ENCODE assay signal across 11 mouse cellular contexts in the genomic region with DNA sequence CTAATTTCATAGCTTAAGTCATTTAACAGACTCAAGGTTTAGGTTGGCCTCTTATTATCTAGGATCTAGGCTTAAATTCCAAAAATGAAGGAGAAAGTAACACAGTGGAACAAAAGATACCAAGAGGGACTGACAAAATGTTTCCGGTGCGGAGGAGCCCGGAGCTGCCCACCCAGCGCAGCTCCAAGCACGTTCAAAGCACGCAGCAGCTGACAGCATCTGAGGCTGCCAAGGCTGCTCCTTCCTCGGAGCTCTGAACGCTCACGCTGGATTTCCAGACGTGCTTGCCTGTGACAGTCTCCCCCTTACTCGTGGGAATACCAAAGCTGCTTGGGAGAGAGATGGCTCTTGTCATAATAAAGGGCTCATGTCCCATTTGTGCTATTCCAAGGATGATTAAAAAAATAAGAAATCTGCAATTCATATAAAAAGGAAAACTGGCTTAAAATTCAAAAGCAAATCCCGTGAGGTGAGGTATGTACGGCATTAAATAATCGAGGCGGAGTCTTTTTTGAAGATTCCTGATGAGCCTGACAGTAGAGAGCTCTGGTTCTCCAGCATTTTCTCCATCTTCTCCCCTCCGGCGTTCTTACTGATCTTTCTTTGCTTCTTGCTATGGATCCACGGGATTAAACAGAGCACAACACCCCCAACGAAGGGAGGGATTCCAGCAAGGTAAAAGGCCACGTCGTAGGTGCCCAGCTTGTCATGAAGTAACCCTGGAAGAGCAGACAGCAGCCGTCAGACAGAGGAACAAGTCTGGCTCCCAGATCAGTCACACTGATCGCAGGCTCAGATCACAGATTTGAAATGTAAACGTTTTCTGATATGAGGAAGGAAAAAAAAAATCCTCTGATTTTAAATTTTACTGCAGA. TPM values are rescaled to one million over a fixed set of nuclear protein-coding genes. Genes with fewer than 3 reads are reported as not detected.
A peak's percentile ranks its signal among the peaks of the same experiment; 100 is the strongest.
DNase-seq lines count a peak whose midpoint lies in the region; ATAC-seq and TF ChIP-seq lines count a peak whose summit lies in the region.
"Had no signal": no experiment of that assay in that cellular context is flagged by ENCODE, and none has a peak within 500 bp of the region (broad histone marks: within the 10 kb centered on the region; RNA-seq: fewer than 3 reads in every experiment).

No protein-coding gene starts in this region.

- H3K27ac ChIP-seq in forebrain, embryonic 14.5 days (ENCODE audit: low read depth, low read length), result no peak overlapping the region; the same call in 1 of the 2 replicates
- no peak overlapping the region for H3K27ac ChIP-seq in forebrain, embryonic 10.5 days
- H3K27ac ChIP-seq in lung, embryonic 15.5 days, result no peak overlapping the region

- H3K4me1 ChIP-seq in forebrain, embryonic 14.5 days (ENCODE audit: control insufficient read depth, insufficient read depth, low read length), result no peaks in the 10 kb centered on the region
- H3K4me1 ChIP-seq in forebrain, embryonic 10.5 days, result no peaks in the 10 kb centered on the region
- H3K4me1 ChIP-seq in lung, embryonic 15.5 days, result no peaks in the 10 kb centered on the region
- H3K4me1 ChIP-seq in lung, adult 2 months (ENCODE audit: control insufficient read depth, insufficient read depth, low read length), result no peaks in the 10 kb centered on the region

- DNase-seq in forebrain, embryonic 14.5 days (ENCODE audit: low spot score), result peak; percentile 74
- no peak for DNase-seq in forebrain, embryonic 10.5 days (ENCODE audit: extremely low spot score, low spot score)
- DNase-seq in lung, adult 2 months, result no peak
- DNase-seq in layer of hippocampus, postnatal 36 days, result peak; percentile 35 to 49
- peak; percentile 51 to 63 for DNase-seq in right cerebral cortex, postnatal 36 days (ENCODE audit: low spot score in 2 of 2)
- no peak for DNase-seq in urinary bladder, postnatal 10 days (ENCODE audit: low spot score)
- no peak for DNase-seq in kidney, postnatal 4 days
- DNase-seq: B cell, adult 2 months; lung, postnatal 36 days had no signal

- no peak overlapping the region for H3K9ac ChIP-seq in forebrain, embryonic 14.5 days (ENCODE audit: low read length)
- no peak overlapping the region for H3K9ac ChIP-seq in lung, embryonic 15.5 days

- no peaks in the 10 kb centered on the region for H3K36me3 ChIP-seq in forebrain, embryonic 14.5 days (ENCODE audit: control insufficient read depth, insufficient read depth, low read length)
- no peaks in the 10 kb centered on the region for H3K36me3 ChIP-seq in forebrain, embryonic 10.5 days (replicated peaks)
- H3K36me3 ChIP-seq in lung, embryonic 15.5 days, result no peaks in the 10 kb centered on the region

- no peaks in the 10 kb centered on the region for H3K9me3 ChIP-seq in forebrain, embryonic 14.5 days (replicated peaks; ENCODE audit: control insufficient read depth, low read length)
- H3K9me3 ChIP-seq in forebrain, embryonic 10.5 days, result no peaks in the 10 kb centered on the region
- no peaks in the 10 kb centered on the region for H3K9me3 ChIP-seq in lung, embryonic 15.5 days

- peak; percentile 86; the same call in 1 of the 2 replicates for ATAC-seq in forebrain, embryonic 14.5 days
- no peak for ATAC-seq in lung, embryonic 15.5 days (ENCODE audit: borderline replicate concordance, extremely low read depth, low FRiP score, low TSS enrichment)

- TF ChIP-seq CTCF in lung, adult 2 months (IDR thresholded peaks at IDR 0.05; ENCODE audit: insufficient read depth, low read length), result no peak

- no peak overlapping the region for H3K4me3 ChIP-seq in forebrain, embryonic 14.5 days (ENCODE audit: low read depth, low read length)
- no peak overlapping the region for H3K4me3 ChIP-seq in forebrain, embryonic 10.5 days
- H3K4me3 ChIP-seq in lung, embryonic 15.5 days, result no peak overlapping the region
- H3K4me3 ChIP-seq in lung, adult 2 months (replicated peaks; ENCODE audit: extremely low read depth, low read depth, low read length), result no peak overlapping the region
- H3K4me3 ChIP-seq: erythroblast, embryonic 14.5 days had no signal

- H3K4me2 ChIP-seq in forebrain, embryonic 14.5 days (ENCODE audit: low read length), result no peak overlapping the region
- 0 out of 2 replicates have a peak overlapping the region, but pooled peaks have one; percentile 4 for H3K4me2 ChIP-seq in lung, embryonic 15.5 days

- TF ChIP-seq POLR2A in lung, adult 2 months (IDR thresholded peaks at IDR 0.05; ENCODE audit: borderline replicate concordance, extremely low read depth, low read depth, low read length), result no peak

- no peaks in the 10 kb centered on the region for H3K27me3 ChIP-seq in forebrain, embryonic 14.5 days (replicated peaks; ENCODE audit: control insufficient read depth, insufficient read depth, low read length)
- no peaks in the 10 kb centered on the region for H3K27me3 ChIP-seq in forebrain, embryonic 10.5 days (ENCODE audit: poor library complexity, severe bottlenecking)
- H3K27me3 ChIP-seq in lung, embryonic 15.5 days, result no peaks in the 10 kb centered on the region

- 69% methylated on average over 24 of the region's 24 CpGs for WGBS in forebrain, embryonic 14.5 days
- WGBS in forebrain, embryonic 10.5 days, result 81% methylated on average over 24 of the region's 24 CpGs
- WGBS in lung, embryonic 15.5 days, result 59% methylated on average over 24 of the region's 24 CpGs
- 65% methylated on average over 24 of the region's 24 CpGs for WGBS in lung, adult 2 months

RNA-seq across cellular contexts. Expression of gene Mfsd4b1, which starts 11.9 kb away (rescaled TPM):
- 0.35 and 0.41 TPM in 2 replicates for polyA plus RNA-seq in forebrain, embryonic 14.5 days (2014; fragmentation: Nextera tagmentation; extraction: Ambion mirVana)
- 0.12 TPM in 1 of 2 replicates, not detected in the other for polyA plus RNA-seq in forebrain, embryonic 10.5 days (2016; fragmentation: Nextera tagmentation; extraction: Ambion mirVana)
- polyA plus RNA-seq in lung, embryonic 15.5 days (2015; fragmentation: Nextera tagmentation; extraction: Ambion mirVana), result 0.21 TPM in 1 of 2 replicates, not detected in the other
- 0.96 and 1.1 TPM in 2 replicates for polyA plus RNA-seq in lung, adult 2 months (2012; rRNA removed)
- 1 to 10 TPM in 1 of 2 experiments, under 1 TPM in 1; 0.67 to 1.2 TPM for total RNA-seq in layer of hippocampus, postnatal 36 days (2021)
- polyA plus RNA-seq: erythroblast, embryonic 14.5 days had no signal

RNA-seq across cellular contexts. Expression of gene Mfsd4b5, which starts 50.5 kb away (rescaled TPM):
- not detected in 2 replicates for polyA plus RNA-seq in forebrain, embryonic 14.5 days (2014; fragmentation: Nextera tagmentation; extraction: Ambion mirVana)
- polyA plus RNA-seq in forebrain, embryonic 10.5 days (2016; fragmentation: Nextera tagmentation; extraction: Ambion mirVana), result not detected in 2 replicates
- polyA plus RNA-seq in lung, embryonic 15.5 days (2015; fragmentation: Nextera tagmentation; extraction: Ambion mirVana), result 0.15 TPM in 1 of 2 replicates, not detected in the other
- 0.19 and 0.30 TPM in 2 replicates for polyA plus RNA-seq in lung, adult 2 months (2012; rRNA removed)
- total RNA-seq in layer of hippocampus, postnatal 36 days (2021), result under 1 TPM; 0.38 to 0.57 TPM
- polyA plus RNA-seq: erythroblast, embryonic 14.5 days had no signal

Comparison
In these comparisons a context has a peak if more than half of its experiments do, and no peak if none do; other contexts are left out.
1. DNase-seq: peak in forebrain, embryonic 14.5 days (single experiment), layer of hippocampus, postnatal 36 days (2 of 2) and right cerebral cortex, postnatal 36 days (2 of 2); none in forebrain, embryonic 10.5 days (single experiment), lung, adult 2 months (single experiment), urinary bladder, postnatal 10 days (single experiment) and kidney, postnatal 4 days (0 of 2).